Mouse (Mus musculus): ENCODE data around the gene Prox2.

The Prox2 gene

GRCm38 (mm10) chr12:85131361-85131760 is 20.8 kb upstream of the Prox2 start:
- DNase-seq (ENCODE audit: low spot score in 2 of 2): peak in 1 of 2 experiments; percentile 20

- peak in 1 of 2 experiments; percentile 16 for DNase-seq (ENCODE audit: low spot score in 2 of 2)
Measured at GRCm38 (mm10) chr12:85129426-85129978, 18.9 kb upstream of the Prox2 start.

- DNase-seq (ENCODE audit: low spot score in 2 of 2): peak in 1 of 2 experiments; percentile 53
Measured at GRCm38 (mm10) chr12:85126986-85127603, 16.5 kb upstream of the Prox2 start.

- no peak for DNase-seq (ENCODE audit: low spot score in 2 of 2)
Measured at GRCm38 (mm10) chr12:85124751-85125150, 14.2 kb upstream of the Prox2 start.

- no peak for DNase-seq (ENCODE audit: low spot score in 2 of 2)
Measured at GRCm38 (mm10) chr12:85123645-85124044, 13.1 kb upstream of the Prox2 start.

GRCm38 (mm10) chr12:85123108-85123530 is 12.6 kb upstream of the Prox2 start:
- peak in 1 of 2 experiments; percentile 23 for DNase-seq (ENCODE audit: low spot score in 2 of 2)

GRCm38 (mm10) chr12:85121806-85122459 is 11.4 kb upstream of the Prox2 start:
- no peak for DNase-seq (ENCODE audit: low spot score in 2 of 2)

GRCm38 (mm10) chr12:85115678-85116077 is 5.1 kb upstream of the Prox2 start:
- no peak for DNase-seq (ENCODE audit: low spot score in 2 of 2)

GRCm38 (mm10) chr12:85113917-85114316 is 3.4 kb upstream of the Prox2 start:
- no peak for DNase-seq (ENCODE audit: low spot score in 2 of 2)

GRCm38 (mm10) chr12:85113337-85113736 is 2.8 kb upstream of the Prox2 start:
- no peak for DNase-seq (ENCODE audit: low spot score in 2 of 2)

GRCm38 (mm10) chr12:85112550-85113251 is 2.1 kb upstream of the Prox2 start:
- DNase-seq (ENCODE audit: low spot score in 2 of 2): no peak

GRCm38 (mm10) chr12:85110011-85110697 is 405 bp downstream of the Prox2 start:
- DNase-seq (ENCODE audit: low spot score in 2 of 2): no peak

GRCm38 (mm10) chr12:85109426-85109825 is 1.1 kb downstream of the Prox2 start:
- no peak for DNase-seq (ENCODE audit: low spot score in 2 of 2)

- no peak for DNase-seq (ENCODE audit: low spot score in 2 of 2)
Measured at GRCm38 (mm10) chr12:85108643-85109042, 1.9 kb downstream of the Prox2 start.

GRCm38 (mm10) chr12:85106292-85106691 is 4.3 kb downstream of the Prox2 start:
- no peak for DNase-seq (ENCODE audit: low spot score in 2 of 2)

- no peak for DNase-seq (ENCODE audit: low spot score in 2 of 2)
Measured at GRCm38 (mm10) chr12:85104789-85105188, 5.8 kb downstream of the Prox2 start.

- DNase-seq (ENCODE audit: low spot score in 2 of 2): no peak
Measured at GRCm38 (mm10) chr12:85103096-85103495, 7.5 kb downstream of the Prox2 start.

GRCm38 (mm10) chr12:85101521-85102106 is 8.9 kb downstream of the Prox2 start:
- no peak for DNase-seq (ENCODE audit: low spot score in 2 of 2)

GRCm38 (mm10) chr12:85101001-85101400 is 9.6 kb downstream of the Prox2 start:
- no peak for DNase-seq (ENCODE audit: low spot score in 2 of 2)

GRCm38 (mm10) chr12:85095859-85096258 is 14.7 kb downstream of the Prox2 start:
- DNase-seq (ENCODE audit: low spot score in 2 of 2): no peak

- DNase-seq (ENCODE audit: low spot score in 2 of 2): no peak
Measured at GRCm38 (mm10) chr12:85095146-85095545, 15.4 kb downstream of the Prox2 start.

GRCm38 (mm10) chr12:85094706-85095105 is 15.9 kb downstream of the Prox2 start:
- no peak for DNase-seq (ENCODE audit: low spot score in 2 of 2)
